Mouse (Mus musculus) cerebellum, adult 2 months (tissue): ENCODE results near the gene Sycp2.

ENCODE experiments used
- CTCF ChIP-seq: fragments of 200-500 bp; IDR thresholded peaks from 2 replicates; pipeline ENCODE4 v1.5.1; 2011; ENCODE audit warnings: low read depth, mild to moderate bottlenecking, control low read depth, low read length, moderate library complexity, borderline replicate concordance; ENCODE audit not compliant: insufficient read depth
- POLR2A ChIP-seq: fragments of 200-500 bp; IDR thresholded peaks from 2 replicates; pipeline ENCODE4 v1.6.1; 2011; ENCODE audit warnings: low read length, control low read depth, borderline replicate concordance; ENCODE audit not compliant: insufficient read depth

- TF ChIP-seq CTCF (no peak), POLR2A (no peak)
These were observed 79.9 kb downstream of the Sycp2 start for GRCm38 (mm10) chr2:178327466-178328040.
